Comparison of ENCODE assay signal across 15 mouse cellular contexts in the genomic region with DNA sequence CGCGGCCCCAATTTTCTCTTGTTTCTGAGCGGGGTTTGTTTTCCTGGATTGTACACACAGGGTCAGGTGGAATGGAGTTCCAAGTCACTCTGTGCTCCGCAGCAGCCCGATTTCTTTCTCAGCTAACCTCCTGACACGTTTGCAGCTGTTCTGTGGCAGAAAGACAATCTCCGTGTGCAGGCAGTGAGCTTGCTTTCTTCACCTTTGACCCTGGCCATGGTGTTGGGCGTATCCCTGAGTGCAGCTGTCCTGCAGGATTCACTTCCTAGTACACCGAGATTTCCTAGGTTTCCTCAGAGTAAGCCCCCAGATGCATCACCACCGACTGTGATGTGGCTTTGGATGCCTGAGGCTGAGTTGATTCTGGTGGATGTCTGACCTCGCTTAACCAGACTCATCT.
"Had no signal": no experiment of that assay in that cellular context is flagged by ENCODE, and none has a peak within 500 bp of the region (broad histone marks: within the 10 kb centered on the region; RNA-seq: fewer than 3 reads in every experiment).

No protein-coding gene starts in this region.

- H3K4me2 ChIP-seq: lung, embryonic 14.5 days; midbrain, embryonic 12.5 days; neural tube, embryonic 12.5 days had no signal

- H3K27ac ChIP-seq: midbrain, embryonic 10.5 days; midbrain, embryonic 12.5 days; neural tube, embryonic 12.5 days had no signal

- H3K9me3 ChIP-seq: midbrain, embryonic 10.5 days; midbrain, embryonic 12.5 days; neural tube, embryonic 12.5 days had no signal

- H3K4me3 ChIP-seq: midbrain, embryonic 10.5 days; midbrain, embryonic 12.5 days; neural tube, embryonic 12.5 days had no signal

- H3K4me1 ChIP-seq: neural tube, embryonic 12.5 days had no signal

- H3K27me3 ChIP-seq: midbrain, embryonic 12.5 days; neural tube, embryonic 12.5 days had no signal

- ATAC-seq: midbrain, embryonic 16.5 days had no signal

- DNase-seq: lung, adult 18-20 months; lung, embryonic 14.5 days; lung, postnatal 10 days; lung, postnatal 4 days; midbrain, embryonic 14.5 days; right cerebral cortex, postnatal 25 days; right cerebral cortex, postnatal 4 days; spleen, adult 18-20 months; thymus, adult 18-20 months; thymus, postnatal 14 days; thymus, postnatal 36 days had no signal

- H3K9ac ChIP-seq: lung, embryonic 14.5 days; midbrain, embryonic 12.5 days; neural tube, embryonic 12.5 days had no signal
